Mouse (Mus musculus) CD8-positive naive resting alpha-beta T cell, adult 2 months (primary cell): ENCODE results near the gene Jarid2.

Source experiments
- DNase-seq, 2 experiments: peaks; one replicate each; pipeline ENCODE4 v3.0.0; 2022; ENCODE audit warnings: low read depth in 2 of 2, low spot score in 2 of 2

The Jarid2 gene

GRCm38 (mm10) chr13:44775396-44775795, 46.1 kb downstream of the Jarid2 start:
- no peak for DNase-seq

- DNase-seq, result no peak
Observed at GRCm38 (mm10) chr13:44780506-44780905, 51.2 kb downstream of the Jarid2 start.

GRCm38 (mm10) chr13:44781126-44781525, 51.9 kb downstream of the Jarid2 start:
- DNase-seq, result no peak

- DNase-seq, result no peak
Observed at GRCm38 (mm10) chr13:44784551-44784950, 55.3 kb downstream of the Jarid2 start.

GRCm38 (mm10) chr13:44786291-44786690, 57.0 kb downstream of the Jarid2 start:
- peak in 1 of 2 experiments; percentile 20 for DNase-seq

GRCm38 (mm10) chr13:44788352-44789125, 59.3 kb downstream of the Jarid2 start:
- DNase-seq, result no peak

GRCm38 (mm10) chr13:44789982-44790381, 60.7 kb downstream of the Jarid2 start:
- DNase-seq, result no peak

GRCm38 (mm10) chr13:44792361-44792892, 63.2 kb downstream of the Jarid2 start:
- no peak for DNase-seq

GRCm38 (mm10) chr13:44795891-44796290, 66.6 kb downstream of the Jarid2 start:
- DNase-seq, result no peak

GRCm38 (mm10) chr13:44796775-44797174, 67.5 kb downstream of the Jarid2 start:
- no peak for DNase-seq

- no peak for DNase-seq
Observed at GRCm38 (mm10) chr13:44798280-44798679, 69.0 kb downstream of the Jarid2 start.

- DNase-seq, result no peak
Observed at GRCm38 (mm10) chr13:44799166-44799565, 69.9 kb downstream of the Jarid2 start.

- DNase-seq, result peak; percentile 56 to 75
Observed at GRCm38 (mm10) chr13:44800059-44800458, 70.8 kb downstream of the Jarid2 start.

- peak; percentile 46 to 69 for DNase-seq
Observed at GRCm38 (mm10) chr13:44804876-44805275, 75.6 kb downstream of the Jarid2 start.

GRCm38 (mm10) chr13:44808307-44808706, 79.0 kb downstream of the Jarid2 start:
- DNase-seq, result no peak

- DNase-seq, result peak in 1 of 2 experiments; percentile 9
Observed at GRCm38 (mm10) chr13:44811021-44811420, 81.7 kb downstream of the Jarid2 start.

GRCm38 (mm10) chr13:44811601-44812000, 82.3 kb downstream of the Jarid2 start:
- peak in 1 of 2 experiments; percentile 30 for DNase-seq

GRCm38 (mm10) chr13:44812381-44812780, 83.1 kb downstream of the Jarid2 start:
- no peak for DNase-seq

- peak; percentile 39 to 56 for DNase-seq
Observed at GRCm38 (mm10) chr13:44819400-44819799, 90.1 kb downstream of the Jarid2 start.

- no peak for DNase-seq
Observed at GRCm38 (mm10) chr13:44822578-44822977, 93.3 kb downstream of the Jarid2 start.

GRCm38 (mm10) chr13:44828903-44829302, 99.6 kb downstream of the Jarid2 start:
- no peak for DNase-seq

GRCm38 (mm10) chr13:44832104-44832503, 102.8 kb downstream of the Jarid2 start:
- no peak for DNase-seq

GRCm38 (mm10) chr13:44832866-44833265, 103.6 kb downstream of the Jarid2 start:
- DNase-seq, result no peak
